Mouse (Mus musculus) layer of hippocampus, adult 9-10 months (tissue): ENCODE measurements around the gene Ly6g5c.

Experiments used
- DNase-seq: peaks from one replicate; pipeline ENCODE4 v3.0.0; 2022; ENCODE audit warnings: low spot score

Gene Ly6g5c

DNA sequence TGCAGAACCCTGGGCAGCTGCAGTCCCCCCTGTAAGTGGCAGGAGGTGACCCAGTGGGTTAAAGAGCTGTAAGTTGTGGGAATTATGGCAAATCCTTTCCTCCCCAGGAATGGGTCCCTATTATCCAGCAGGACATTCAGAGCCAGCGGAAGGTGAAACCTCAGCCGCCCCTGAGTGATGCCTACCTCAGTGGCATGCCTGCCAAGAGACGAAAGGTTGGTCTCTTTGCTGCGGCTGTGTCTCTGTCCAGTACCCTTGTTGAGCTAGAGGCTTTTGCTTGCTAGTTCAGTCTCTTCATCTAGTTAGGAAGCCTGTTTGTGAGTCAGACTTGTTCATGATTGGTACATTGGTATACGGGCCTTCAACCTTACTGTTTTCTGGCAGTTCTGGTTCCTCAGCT lies 38.1 kb downstream of the Ly6g5c start:
- no peak for DNase-seq

DNA sequence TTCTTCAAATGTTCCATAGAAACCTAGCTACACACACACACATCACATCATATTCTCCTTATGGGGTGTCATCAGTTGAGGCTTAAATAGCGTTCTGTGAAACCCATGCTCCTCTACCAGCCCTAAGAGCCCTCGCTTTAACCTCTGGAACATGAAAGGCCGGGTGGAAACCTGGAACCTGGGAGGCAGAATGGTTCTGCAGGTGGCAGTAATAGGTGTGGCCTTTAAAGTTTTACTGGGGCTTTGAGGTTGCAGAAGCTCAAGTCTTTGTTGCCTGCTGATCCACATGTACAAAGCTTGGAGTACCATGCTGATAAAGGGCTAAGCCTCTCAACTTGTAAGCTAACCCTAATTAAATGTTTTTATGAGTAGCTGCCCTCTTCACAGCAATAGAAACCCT lies 39.3 kb downstream of the Ly6g5c start:
- DNase-seq, result no peak

DNA sequence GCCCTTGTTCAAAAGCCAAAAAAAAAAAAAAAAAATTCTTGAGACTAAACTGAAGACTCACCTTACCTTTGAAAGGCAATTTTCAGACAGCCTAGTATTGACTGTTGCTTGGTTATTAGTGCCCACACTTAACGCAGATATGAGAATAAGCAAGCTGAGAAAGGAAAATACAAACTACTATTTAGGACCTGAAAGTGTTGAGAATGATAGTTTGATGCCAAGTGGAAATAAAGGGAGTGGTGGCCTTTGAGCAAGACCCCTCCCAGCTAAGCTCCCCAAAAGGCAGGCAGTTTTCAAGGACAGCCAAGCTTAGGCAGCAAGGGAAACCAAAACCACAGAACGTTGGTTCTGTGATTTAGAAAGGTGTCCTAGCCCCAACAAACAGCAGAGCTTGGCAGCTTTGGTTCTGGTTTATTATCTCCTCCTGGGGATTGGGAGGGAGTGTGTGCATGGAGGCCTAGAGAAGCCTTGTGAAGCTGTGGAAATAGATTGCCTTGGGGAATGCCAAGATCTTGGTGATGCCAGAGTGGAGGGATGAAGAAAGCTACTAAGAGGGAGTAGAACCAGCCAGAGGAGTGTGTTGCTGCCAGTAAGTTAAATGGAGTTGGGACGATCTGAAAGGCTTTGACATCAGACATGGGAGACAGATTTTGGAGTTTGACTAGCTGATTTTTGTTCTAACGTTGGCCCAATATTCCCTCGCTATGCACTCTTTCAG lies 40.0 kb downstream of the Ly6g5c start:
- no peak for DNase-seq

DNA sequence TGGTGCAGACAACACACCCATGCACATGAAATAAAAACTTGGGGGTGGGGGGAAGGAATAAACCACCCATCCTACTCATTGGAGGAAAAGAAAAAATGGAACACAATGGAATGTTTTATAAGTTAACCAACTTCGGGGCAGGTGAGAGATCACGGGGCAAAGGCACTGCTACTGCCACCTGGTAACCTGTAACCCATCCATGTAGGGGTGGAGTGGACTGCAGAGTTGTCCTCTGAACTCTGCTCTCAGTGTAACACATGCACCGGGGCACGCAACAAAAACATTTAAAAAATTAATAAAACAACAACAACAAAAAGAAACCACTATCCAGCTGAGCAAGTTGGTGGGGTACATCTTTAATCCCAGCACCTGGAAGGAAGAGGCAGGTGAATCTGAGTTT lies 44.0 kb downstream of the Ly6g5c start:
- DNase-seq, result no peak

DNA sequence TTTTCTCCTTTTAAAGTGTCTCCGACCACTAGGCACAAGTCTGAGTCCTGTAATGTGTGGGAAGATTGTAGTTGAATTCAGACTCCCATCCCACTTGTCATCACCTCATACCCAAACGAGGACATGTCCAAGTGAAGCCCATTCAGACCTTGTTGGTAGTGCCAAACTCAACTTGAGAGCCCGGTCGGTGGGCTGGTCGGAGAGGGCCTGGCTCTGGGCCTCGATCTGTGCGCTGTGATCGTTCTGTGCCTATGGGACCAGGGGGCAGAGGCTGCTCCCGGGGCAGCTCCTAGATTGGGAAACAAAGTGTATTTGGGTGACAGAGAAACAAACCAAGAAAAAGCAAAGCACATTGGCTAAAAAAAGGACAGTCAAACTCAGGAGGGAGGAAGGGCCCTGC lies 45.0 kb downstream of the Ly6g5c start:
- no peak for DNase-seq

DNA sequence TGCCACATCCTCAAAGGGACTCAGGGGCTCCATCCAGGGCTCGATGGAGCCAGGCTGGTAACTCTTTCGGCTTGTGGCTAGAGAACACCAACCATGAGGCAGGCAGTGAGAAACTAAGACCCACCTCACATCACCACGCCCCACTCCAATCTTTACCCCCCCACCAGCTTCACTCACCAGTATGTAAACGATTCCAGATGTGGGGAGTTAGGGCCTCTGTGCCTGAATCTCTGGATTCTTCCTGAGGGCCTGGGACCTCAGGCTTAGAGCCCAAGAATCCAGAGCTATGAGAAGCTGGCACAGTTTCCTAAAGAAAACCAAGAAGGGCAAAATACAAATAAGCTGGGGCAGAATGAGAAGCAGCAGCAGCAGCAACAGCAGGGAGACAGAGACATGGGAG lies 45.9 kb downstream of the Ly6g5c start:
- no peak for DNase-seq

DNA sequence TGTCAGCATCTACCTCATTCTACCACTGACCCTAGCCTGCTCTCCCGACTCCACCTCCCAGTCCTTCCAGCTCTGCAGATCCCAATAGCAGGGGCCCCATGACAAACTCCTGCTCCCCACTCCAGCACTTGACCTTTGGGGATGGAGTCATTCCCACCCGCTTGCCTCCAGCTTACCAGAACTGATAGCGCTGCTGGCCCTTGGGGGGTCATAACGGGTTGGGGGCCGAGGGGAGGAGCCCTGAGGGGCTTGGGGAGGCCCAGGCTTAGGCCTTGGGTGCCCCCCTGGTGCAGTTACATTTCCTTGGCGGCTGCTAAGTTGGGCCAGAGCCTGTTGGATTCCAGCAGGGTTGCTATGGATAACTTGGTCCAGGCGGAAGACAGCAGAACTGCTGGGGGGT lies 46.5 kb downstream of the Ly6g5c start:
- DNase-seq, result no peak

DNA sequence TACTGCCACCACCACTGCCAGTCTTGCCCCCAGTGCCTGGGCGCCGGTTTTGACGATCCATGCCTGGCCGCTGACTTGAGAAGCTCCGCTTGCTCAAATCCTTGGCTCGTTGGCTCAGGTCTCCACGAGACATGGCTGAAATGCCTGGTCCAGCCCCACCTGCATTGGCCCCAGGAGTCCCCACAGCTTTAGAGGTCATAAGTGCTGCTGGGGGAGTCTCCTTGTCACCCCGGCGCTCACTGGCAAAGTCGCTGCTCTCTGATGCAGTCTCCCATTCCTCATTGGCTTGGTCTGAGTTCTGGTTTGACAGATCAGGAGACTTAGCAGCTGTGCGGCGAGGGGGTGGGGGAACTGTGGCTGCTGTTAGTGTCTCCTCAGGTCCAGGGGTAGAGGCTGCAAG lies 47.4 kb downstream of the Ly6g5c start:
- DNase-seq, result no peak

DNA sequence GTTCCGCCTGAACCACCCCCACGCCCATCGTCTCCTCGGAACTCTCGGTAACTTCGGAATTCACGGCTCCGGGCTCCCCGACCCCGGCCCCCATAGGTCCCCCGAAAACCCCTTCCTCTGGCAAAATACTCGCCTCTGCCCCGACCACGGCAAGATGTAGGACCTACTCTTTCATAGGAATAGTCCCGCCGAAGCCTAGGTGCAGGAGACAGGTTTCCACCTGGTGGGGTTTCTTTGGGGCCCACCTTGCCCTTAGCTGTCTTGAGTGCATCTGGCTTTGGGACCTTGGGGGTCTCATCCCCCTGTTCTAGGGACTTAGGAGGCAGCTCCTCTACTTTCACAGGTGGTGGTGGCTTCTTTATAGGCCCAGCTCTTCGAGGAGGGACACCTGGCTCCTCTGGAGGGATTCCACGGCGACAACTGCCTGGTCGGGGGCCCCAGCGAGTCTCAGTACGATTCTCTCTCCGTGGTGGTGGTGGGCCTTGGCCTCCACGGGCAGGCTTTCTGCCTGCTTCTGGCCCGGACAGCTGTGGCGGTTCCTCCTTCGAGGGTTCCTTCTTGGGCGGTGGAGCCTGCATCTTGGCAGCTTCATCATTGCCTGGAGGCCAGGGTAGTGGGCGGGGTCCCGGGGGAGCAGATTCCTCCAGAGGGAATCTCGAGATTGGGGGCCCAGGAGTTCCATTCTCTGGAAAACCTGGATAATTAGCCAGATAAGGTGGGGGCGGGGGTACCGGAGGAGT lies 48.6 kb downstream of the Ly6g5c start:
- DNase-seq, result no peak

DNA sequence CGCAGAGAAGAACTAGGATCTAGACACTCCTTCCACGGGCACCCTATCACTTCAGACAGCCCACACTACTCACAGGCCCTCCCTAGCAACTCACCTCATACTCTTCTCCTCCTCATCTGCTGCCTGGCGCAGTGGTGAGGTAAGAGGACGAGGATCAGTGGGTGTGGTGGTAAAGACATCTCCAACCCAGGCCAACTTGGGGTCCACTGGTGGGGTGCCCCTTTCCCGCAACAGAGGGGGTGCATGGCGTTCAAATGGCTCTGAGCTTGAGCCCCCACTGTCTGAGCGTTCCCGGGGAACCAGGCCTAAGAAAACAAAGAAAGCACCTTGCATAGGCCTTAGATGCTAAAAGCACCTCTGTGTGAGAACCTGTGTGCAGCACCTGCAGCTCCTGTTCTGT lies 49.2 kb downstream of the Ly6g5c start:
- DNase-seq, result no peak

DNA sequence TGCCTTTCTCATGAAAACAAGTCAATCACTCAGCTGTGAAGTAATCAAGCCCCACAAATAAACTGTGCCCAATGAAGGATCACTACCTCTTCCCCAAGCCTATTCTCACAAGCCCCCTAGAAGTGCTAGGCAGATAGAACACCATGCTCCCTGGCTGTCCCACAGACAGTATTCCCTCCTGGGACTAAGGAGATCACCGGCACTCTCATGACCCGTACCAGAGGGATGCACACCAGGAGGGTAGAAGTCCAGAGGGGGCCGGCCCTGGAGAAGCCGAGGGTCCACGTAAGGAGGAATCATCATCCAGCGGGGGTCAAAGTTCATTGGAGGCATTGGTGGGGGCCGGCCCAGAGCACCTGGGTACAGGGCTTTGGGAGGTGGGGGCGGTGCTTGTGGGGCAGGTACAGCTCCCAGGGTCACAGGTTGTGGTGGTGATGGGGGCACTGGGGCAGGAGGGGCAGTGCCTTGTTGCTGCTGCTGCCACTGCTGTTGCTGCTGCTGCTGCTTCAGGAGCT lies 49.6 kb downstream of the Ly6g5c start:
- no peak for DNase-seq

DNA sequence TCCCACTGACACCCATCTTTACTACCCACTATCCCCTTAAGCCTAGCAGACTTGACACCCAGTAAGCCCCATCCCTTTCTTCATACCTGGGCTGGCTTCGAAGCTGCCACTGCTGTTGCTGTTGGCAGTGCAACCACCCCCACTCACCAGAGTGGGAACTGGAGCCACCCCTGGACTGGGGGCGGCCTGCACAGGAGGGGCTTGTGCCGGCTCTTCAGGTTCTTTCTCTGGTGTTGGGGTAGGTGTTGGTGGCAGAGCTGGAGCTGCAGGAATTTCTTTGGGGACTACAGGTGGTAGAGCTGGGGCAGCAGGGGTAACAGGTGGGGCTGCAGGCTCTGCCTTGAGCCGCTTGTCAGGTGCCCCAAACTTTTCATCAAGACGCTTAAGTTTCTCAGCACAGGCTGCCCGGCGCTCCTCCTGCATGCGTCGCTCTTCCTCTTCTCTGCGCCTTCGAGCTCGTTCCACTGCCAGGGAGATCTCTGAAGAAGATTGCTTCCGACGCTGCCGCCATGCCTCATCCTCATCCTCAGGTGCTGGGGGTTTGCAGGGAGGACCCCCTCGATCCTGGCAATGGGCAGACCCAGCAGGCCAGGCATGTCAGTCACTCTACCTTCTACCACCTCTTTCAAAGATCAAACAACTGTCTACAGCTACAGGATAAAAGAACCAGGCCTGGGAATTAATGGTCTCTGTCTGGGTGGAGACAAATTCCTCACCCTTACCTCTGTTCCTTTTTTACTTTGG lies 50.9 kb downstream of the Ly6g5c start:
- no peak for DNase-seq

DNA sequence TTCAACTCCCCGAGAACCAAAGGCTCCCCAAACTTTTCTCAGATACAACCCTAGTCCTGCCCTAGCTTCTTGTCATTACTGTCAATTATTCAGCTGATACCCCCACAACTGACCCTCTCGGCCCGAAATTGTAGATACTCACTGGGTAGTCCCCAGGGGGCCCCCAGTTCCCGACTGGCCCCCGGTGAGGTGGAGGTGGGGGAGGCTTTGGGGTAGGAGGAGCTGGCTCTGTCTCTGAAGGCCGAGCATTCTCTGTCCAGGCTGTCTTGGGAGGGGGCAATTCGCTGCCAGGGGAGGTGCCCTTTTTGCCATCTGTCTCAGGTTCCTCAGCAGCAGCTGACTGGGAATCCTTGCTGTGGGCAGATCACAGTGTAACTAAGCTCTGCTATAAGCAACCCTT lies 51.6 kb downstream of the Ly6g5c start:
- DNase-seq, result no peak

DNA sequence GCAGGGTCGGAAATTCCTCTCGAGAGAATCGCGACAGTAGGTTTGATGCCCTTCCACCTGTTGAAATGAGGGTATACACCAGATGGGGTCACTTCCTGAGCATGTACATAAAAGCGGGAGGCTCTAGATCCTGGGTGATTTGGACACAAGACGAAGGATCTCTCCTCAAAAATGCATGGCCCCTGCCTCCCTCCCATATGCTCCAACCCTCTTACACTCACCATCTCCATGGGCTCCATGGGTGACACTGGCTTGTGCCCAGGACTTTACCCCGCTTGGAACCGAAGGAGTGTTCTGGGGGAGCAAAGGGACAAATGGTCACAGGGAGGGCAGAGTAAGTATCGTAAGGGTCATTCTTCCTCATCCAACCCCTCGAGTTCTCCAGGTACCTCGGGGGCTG lies 53.3 kb downstream of the Ly6g5c start:
- DNase-seq, result no peak
